Mouse (Mus musculus) ES-E14 (cell line): ENCODE measurements around the gene Kdr. TPM values are rescaled to one million over a fixed set of nuclear protein-coding genes. Genes with fewer than 3 reads are reported as not detected.

Source experiments
- DNase-seq: peaks from one replicate; pipeline ENCODE4 v3.0.0-alpha.2; 2013; ENCODE audit warnings: low read depth, low spot score
- H3K27ac ChIP-seq: 2 replicates; pipeline ENCODE4 v1.5.1; 2012; ENCODE audit warnings: low read depth, mild to moderate bottlenecking, low read length, moderate library complexity, mixed read lengths; ENCODE audit not compliant: poor library complexity, insufficient read depth, severe bottlenecking
- H3K36me3 ChIP-seq: 2 replicates; pipeline ENCODE4 v1.6.1; 2012; ENCODE audit warnings: mild to moderate bottlenecking, low read length, moderate library complexity, mixed read lengths; ENCODE audit not compliant: control insufficient read depth, poor library complexity, insufficient read depth, severe bottlenecking
- H3K4me1 ChIP-seq, 2 experiments: fragments of 150-350 bp in 1 of 2; sonication (generic) in 1 of 2; 2 replicates each; pipeline ENCODE4 v1.6.1; 2012; ENCODE audit warnings: low read length in 2 of 2, mild to moderate bottlenecking in 1 of 2, mixed read lengths in 1 of 2; ENCODE audit not compliant: control insufficient read depth in 2 of 2, insufficient read depth in 2 of 2, poor library complexity in 1 of 2
- H3K4me3 ChIP-seq, 2 experiments: fragments of 150-350 bp in 1 of 2; sonication (generic) in 1 of 2; 2 replicates each; pipeline ENCODE4 v1.5.1; 2012; ENCODE audit warnings: low read length in 2 of 2, low read depth in 1 of 2, mild to moderate bottlenecking in 1 of 2, mixed read lengths in 1 of 2; ENCODE audit not compliant: insufficient read depth in 1 of 2, poor library complexity in 1 of 2, severe bottlenecking in 1 of 2
- H3K9ac ChIP-seq: 2 replicates; pipeline ENCODE4 v1.6.1; 2012; ENCODE audit warnings: low read depth, mild to moderate bottlenecking, low read length, mixed read lengths; ENCODE audit not compliant: poor library complexity, insufficient read depth, severe bottlenecking
- H3K9me3 ChIP-seq: fragments of 150-350 bp; sonication (generic); 2 replicates; pipeline ENCODE4 v1.6.1; 2012; ENCODE audit warnings: low read depth, mild to moderate bottlenecking, low read length; ENCODE audit not compliant: control insufficient read depth, insufficient read depth
- CHD2 ChIP-seq: IDR thresholded peaks from 2 replicates; pipeline ENCODE4 v1.6.1; 2014; ENCODE audit warnings: mild to moderate bottlenecking, low read depth, low read length, inconsistent platforms
- HCFC1 ChIP-seq: IDR thresholded peaks from 2 replicates; pipeline ENCODE4 v1.6.1; 2012; ENCODE audit warnings: low read length, inconsistent platforms, borderline replicate concordance; ENCODE audit not compliant: insufficient read depth
- MAFK ChIP-seq: IDR thresholded peaks from 2 replicates; pipeline ENCODE4 v1.6.1; 2014; ENCODE audit warnings: mild to moderate bottlenecking, low read depth, low read length, inconsistent platforms; ENCODE audit not compliant: insufficient read depth
- ZC3H11A ChIP-seq: IDR thresholded peaks from 2 replicates; pipeline ENCODE4 v1.6.1; 2012; ENCODE audit warnings: low read depth, mild to moderate bottlenecking, inconsistent platforms, low read length, borderline replicate concordance
- ZNF384 ChIP-seq: IDR thresholded peaks from 2 replicates; pipeline ENCODE4 v1.6.1; 2012; ENCODE audit warnings: low read depth, low read length, inconsistent platforms
- in situ Hi-C, 2 experiments: fragments of 600-800 bp; cut with MboI; formaldehyde crosslinking; loops; one replicate each; pipeline ENCODE4 v1.15.1; 2025; ENCODE audit warnings: low sequenced_read_pairs in 2 of 2, inconsistent platforms in 1 of 2; ENCODE audit not compliant: unreplicated experiment in 2 of 2
- total RNA-seq: library from RNA; depleted of rRNA; stranded (reverse); fragments of 300-350 nt; gene quantifications from 2 replicates; pipeline ENCODE4 v1.2.3, GENCODE M21; 2012; rRNA removed

Gene Kdr
- total RNA-seq = 3.0 and 4.6 TPM in 2 replicates

GRCm38 (mm10) chr5:75978374-75979100, at the start of gene Kdr:
Kdr (minus strand) TSS chr5:75978458.
- in situ Hi-C loops = no loop called here
- no peak for TF ChIP-seq CHD2
- no peak for TF ChIP-seq MAFK
- no peak for TF ChIP-seq ZC3H11A
- no peak for TF ChIP-seq ZNF384
- no peak for TF ChIP-seq HCFC1
- no peaks in the 10 kb centered on the region; a peak in 1 of 4 replicates for H3K4me1 ChIP-seq
- H3K9me3 ChIP-seq = no peaks in the 10 kb centered on the region
- H3K9ac ChIP-seq = peak within 1 kb of the TSS; percentile 33
- peak within 1 kb of the TSS; percentile 72 to 95 for H3K4me3 ChIP-seq
- no peak within 1 kb of the TSS for H3K27ac ChIP-seq
- peak; percentile 83 for DNase-seq
- no peaks in the 10 kb centered on the region for H3K36me3 ChIP-seq

- no peaks in the 10 kb centered on the region for H3K9me3 ChIP-seq
Measured at GRCm38 (mm10) chr5:76026805-76027204, 48.5 kb upstream of the Kdr start.

GRCm38 (mm10) chr5:76025996-76026665, 47.9 kb upstream of the Kdr start:
- 0 out of 4 replicates have a peak, but pooled peaks cover 0 to 1% of the 10 kb centered on the region in 2 experiments for H3K4me1 ChIP-seq
- no peak overlapping the region for H3K27ac ChIP-seq
- no peaks in the 10 kb centered on the region for H3K9me3 ChIP-seq
- TF ChIP-seq HCFC1 (no peak), MAFK (no peak), ZNF384 (no peak)
- in situ Hi-C loops = no loop called here
- H3K36me3 ChIP-seq = no peaks in the 10 kb centered on the region
- no peak overlapping the region for H3K9ac ChIP-seq
- no peak for DNase-seq
- no peak overlapping the region for H3K4me3 ChIP-seq

More at GRCm38 (mm10) chr5:76026805-76027204, 48.5 kb upstream of the Kdr start:
- Histone ChIP-seq H3K4me3 (no peak overlapping the region), H3K27ac (no peak overlapping the region), H3K36me3 (no peaks in the 10 kb centered on the region), H3K4me1 (0 out of 4 replicates have a peak, but pooled peaks cover 0 to 1% of the 10 kb centered on the region in 2 experiments), H3K9ac (no peak overlapping the region)
- DNase-seq = no peak
- in situ Hi-C loops = no loop called here
- TF ChIP-seq CHD2 = no peak
- TF ChIP-seq ZNF384 = no peak
- no peak for TF ChIP-seq HCFC1
- no peak for TF ChIP-seq ZC3H11A
- no peak for TF ChIP-seq MAFK

GRCm38 (mm10) chr5:76023011-76023773, 44.9 kb upstream of the Kdr start:
- in situ Hi-C loops = no loop called here
- Histone ChIP-seq H3K4me3 (no peak overlapping the region), H3K36me3 (no peaks in the 10 kb centered on the region), H3K4me1 (no peaks in the 10 kb centered on the region), H3K27ac (no peak overlapping the region), H3K9ac (no peak overlapping the region), H3K9me3 (no peaks in the 10 kb centered on the region)
- no peak for TF ChIP-seq MAFK
- TF ChIP-seq ZNF384 = no peak
- TF ChIP-seq HCFC1 = no peak
- TF ChIP-seq CHD2 = no peak
- TF ChIP-seq ZC3H11A = no peak
- DNase-seq = no peak
